Mouse (Mus musculus) bone marrow, adult 2 months (tissue): ENCODE data around the gene Abhd5. TPM values are rescaled to one million over a fixed set of nuclear protein-coding genes. Genes with fewer than 3 reads are reported as not detected.
A peak's percentile ranks its signal among the peaks of the same experiment; 100 is the strongest.

Source experiments
- H3K27ac ChIP-seq: fragments of 200-500 bp; 2 replicates; pipeline ENCODE4 v1.5.1; 2012; ENCODE audit warnings: low read depth, mild to moderate bottlenecking, control low read depth, inconsistent platforms, low read length; ENCODE audit not compliant: control insufficient read depth, poor library complexity, insufficient read depth
- H3K4me1 ChIP-seq: fragments of 200-500 bp; 2 replicates; pipeline ENCODE4 v1.6.1; 2011; ENCODE audit warnings: low read length; ENCODE audit not compliant: control insufficient read depth, insufficient read depth
- H3K4me3 ChIP-seq: fragments of 200-500 bp; replicated peaks from 2 replicates; pipeline ENCODE3; 2011; ENCODE audit warnings: mild to moderate bottlenecking, low read depth, low read length, control low read depth; ENCODE audit not compliant: control insufficient read depth
- CTCF ChIP-seq: fragments of 200-500 bp; IDR thresholded peaks from 2 replicates; pipeline ENCODE4 v1.5.1; 2011; ENCODE audit warnings: low read length, control low read depth; ENCODE audit not compliant: control insufficient read depth, insufficient read depth
- POLR2A ChIP-seq: fragments of 200-500 bp; IDR thresholded peaks from 2 replicates; pipeline ENCODE4 v1.6.1; 2011; ENCODE audit warnings: low read depth, mild to moderate bottlenecking, control low read depth, low read length, borderline replicate concordance; ENCODE audit not compliant: control insufficient read depth
- WGBS: fragments of 180-500 bp; shearing (Covaris S2); methylation state at CpG from one replicate; pipeline ENCODE4 v1.1.7; 2018; 5-methylcytosine and 5-hydroxymethylcytosine counted together
- polyA plus RNA-seq: library from polyadenylated mRNA; stranded (reverse); fragments of >200 nt; gene quantifications from 2 replicates; pipeline ENCODE4 v1.2.4, GENCODE M21; 2011; ENCODE audit warnings: low replicate concordance; ENCODE audit not compliant: missing spikeins, insufficient read depth, insufficient read length

Gene Abhd5
- polyA plus RNA-seq, 1 experiment: 24.3 TPM

DNA sequence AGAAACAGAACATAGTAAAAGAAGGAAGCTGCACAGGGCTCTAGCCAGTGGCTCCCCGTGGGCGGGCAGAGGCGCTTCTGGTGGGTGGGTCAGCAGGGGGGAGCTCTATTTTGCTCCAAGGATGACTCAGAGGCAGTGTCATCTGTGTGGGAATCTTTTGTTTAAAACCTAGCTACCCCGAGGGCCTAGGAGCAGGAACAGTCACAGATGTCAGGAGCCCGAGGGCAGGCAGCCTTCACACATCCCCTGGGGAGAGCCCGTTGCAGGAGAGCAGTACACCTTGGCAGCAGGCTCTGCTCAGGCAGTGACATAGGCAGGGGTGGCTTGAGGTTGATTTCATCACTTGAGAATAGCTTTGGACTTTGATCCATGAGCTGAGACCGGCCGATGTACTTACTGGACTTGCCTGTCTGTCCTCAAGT, 13.9 kb upstream of the Abhd5 start:
- 24% methylated on average over 8 of the region's 8 CpGs for WGBS
- TF ChIP-seq CTCF (no peak), POLR2A (no peak)
- Histone ChIP-seq H3K27ac (no peak overlapping the region), H3K4me1 (peaks cover 1% of the 10 kb centered on the region; the same call in 1 of the 2 replicates), H3K4me3 (no peak overlapping the region)

DNA sequence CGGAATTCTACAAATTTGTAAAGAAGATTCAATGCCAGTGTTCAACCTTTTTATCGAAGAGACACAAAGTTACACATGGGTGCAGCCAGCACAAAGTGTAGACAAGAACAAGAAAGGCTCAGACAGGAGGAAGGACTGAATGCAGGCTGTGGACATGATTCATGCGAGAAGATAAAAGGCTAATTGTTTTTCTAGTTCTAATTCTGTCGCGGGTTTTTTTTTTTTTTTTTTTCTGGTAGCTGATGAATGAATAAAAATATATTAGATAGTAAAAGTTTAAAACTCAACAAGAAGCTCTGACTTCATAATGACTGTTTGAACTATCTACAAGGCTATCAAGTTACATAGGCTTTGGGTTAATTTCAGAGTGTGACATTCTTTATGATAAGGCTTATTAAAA, 11.4 kb upstream of the Abhd5 start:
- Histone ChIP-seq H3K27ac (no peak overlapping the region), H3K4me3 (no peak overlapping the region), H3K4me1 (peaks cover 3% of the 10 kb centered on the region; the same call in 1 of the 2 replicates)
- TF ChIP-seq POLR2A (no peak), CTCF (no peak)
- WGBS: 74% methylated on average over 5 of the region's 5 CpGs

DNA sequence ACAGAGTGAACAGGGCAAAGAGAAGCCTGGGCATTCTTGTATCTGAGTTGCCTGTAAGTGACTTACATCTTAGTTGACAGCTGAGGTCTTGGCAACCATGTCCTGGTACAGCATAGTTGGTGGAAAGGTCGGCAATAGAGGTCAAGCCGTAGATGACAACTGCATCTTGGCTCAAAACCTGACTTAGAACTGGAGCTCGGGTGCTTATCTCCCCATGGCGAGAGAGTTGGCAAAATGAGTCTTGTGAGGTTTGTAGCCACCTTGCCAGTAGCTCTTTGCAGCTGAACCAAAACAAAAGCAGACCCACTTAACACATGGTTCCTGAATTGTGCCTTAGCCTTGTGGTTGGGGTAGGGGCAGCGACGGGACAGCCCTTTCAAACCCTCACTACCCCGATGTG, 8.0 kb upstream of the Abhd5 start:
- 74% methylated on average over 7 of the region's 7 CpGs for whole genome bisulfite sequencing
- no peak for TF ChIP-seq CTCF
- TF ChIP-seq POLR2A: no peak

DNA sequence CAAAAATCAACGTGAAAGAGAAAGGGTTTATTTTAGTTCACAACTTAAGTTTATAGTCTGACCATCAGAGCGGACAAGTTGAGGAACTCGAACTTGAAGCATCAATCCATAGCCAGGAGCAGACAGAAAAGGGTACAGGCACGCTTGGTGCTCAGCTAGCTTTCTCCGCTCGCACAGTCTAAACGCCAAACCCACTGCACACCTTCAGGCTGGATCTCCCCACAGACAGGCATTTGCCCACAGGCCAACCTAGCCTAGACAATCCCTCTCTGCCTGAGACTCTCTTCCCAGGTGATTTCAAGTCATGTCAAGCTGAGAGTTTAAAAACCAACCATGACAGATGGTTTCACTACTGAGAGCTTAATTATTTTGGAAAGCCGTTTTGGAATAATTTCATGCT, 6.8 kb upstream of the Abhd5 start:
- TF ChIP-seq POLR2A (no peak), CTCF (no peak)
- Histone ChIP-seq H3K4me1 (peaks cover 2% of the 10 kb centered on the region; the same call in 1 of the 2 replicates), H3K27ac (no peak overlapping the region), H3K4me3 (no peak overlapping the region)
- 86% methylated on average over 8 of the region's 8 CpGs for WGBS

More for the DNA sequence above, 8.0 kb upstream of the Abhd5 start:
- Histone ChIP-seq H3K4me3 (no peak overlapping the region), H3K4me1 (peaks cover 1% of the 10 kb centered on the region; the same call in 1 of the 2 replicates), H3K27ac (no peak overlapping the region)

DNA sequence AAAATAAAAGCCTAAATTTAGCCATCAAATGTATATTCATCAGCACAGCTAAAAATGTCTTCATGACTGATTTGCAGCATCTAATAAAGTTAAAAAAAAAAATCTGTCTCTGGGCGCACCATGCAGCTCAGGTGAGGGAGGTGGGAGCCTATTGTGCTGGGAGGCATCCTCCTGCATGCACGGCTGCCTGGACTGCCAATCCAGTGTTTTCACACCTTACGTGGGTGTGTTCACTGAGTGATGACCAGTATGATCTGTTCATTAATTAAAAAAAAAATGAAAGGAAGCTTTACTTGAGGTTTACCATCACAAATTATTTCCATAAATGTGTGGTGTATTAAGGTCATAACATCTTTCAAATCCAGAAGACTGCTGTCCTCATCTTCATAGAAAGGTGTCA, 6.1 kb upstream of the Abhd5 start:
- H3K27ac ChIP-seq: no peak overlapping the region
- H3K4me1 ChIP-seq: peaks cover 3% of the 10 kb centered on the region; the same call in 1 of the 2 replicates
- 84% methylated on average over 3 of the region's 3 CpGs for WGBS
- no peak overlapping the region for H3K4me3 ChIP-seq
- TF ChIP-seq POLR2A: no peak
- no peak for TF ChIP-seq CTCF

DNA sequence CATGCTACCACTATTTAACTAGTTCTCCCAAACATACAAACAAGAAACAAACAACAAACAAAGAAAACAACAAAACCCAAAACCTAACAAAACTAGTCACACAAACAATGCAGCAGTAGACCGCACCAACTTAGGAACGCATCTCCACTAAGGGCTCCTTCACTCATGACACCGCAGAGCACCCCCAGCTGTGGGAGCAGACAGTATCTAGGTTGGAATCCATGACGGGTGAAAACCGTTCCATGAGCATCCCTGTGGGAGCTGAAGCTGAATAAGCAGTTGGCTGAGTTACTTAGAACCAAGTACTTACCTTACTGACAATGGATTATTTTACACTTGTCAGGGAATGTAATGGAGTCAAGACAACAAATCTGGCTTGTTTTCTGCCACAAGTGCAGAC, 5.3 kb upstream of the Abhd5 start:
- Histone ChIP-seq H3K4me1 (peaks cover 3% of the 10 kb centered on the region; the same call in 1 of the 2 replicates), H3K4me3 (no peak overlapping the region), H3K27ac (no peak overlapping the region)
- 92% methylated on average over 5 of the region's 5 CpGs for WGBS
- TF ChIP-seq POLR2A (no peak), CTCF (no peak)

DNA sequence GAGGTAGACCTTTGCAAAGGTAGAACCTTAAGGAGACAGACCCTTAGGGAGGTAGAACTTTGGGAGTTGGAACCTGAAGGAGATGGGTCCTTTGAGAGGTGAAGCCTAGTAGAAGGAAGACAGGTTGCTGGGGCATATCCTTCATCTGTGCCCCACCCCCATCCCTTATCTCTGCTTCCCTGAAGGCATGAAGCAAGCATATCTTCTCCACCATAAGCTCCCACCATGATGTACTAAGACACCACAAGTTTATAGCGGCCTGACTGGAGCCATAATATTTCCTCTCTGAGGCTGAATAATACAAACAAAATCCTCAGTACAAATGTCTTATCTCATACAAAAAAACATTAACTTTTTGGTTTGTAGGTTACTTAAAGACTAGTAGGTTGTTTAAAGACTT, 3.5 kb upstream of the Abhd5 start:
- TF ChIP-seq POLR2A (no peak), CTCF (no peak)
- H3K4me3 ChIP-seq: no peak overlapping the region
- 43% methylated on average over 1 of the region's 1 CpGs for WGBS
- H3K4me1 ChIP-seq: peaks cover 3% of the 10 kb centered on the region; the same call in 1 of the 2 replicates
- H3K27ac ChIP-seq: no peak overlapping the region

DNA sequence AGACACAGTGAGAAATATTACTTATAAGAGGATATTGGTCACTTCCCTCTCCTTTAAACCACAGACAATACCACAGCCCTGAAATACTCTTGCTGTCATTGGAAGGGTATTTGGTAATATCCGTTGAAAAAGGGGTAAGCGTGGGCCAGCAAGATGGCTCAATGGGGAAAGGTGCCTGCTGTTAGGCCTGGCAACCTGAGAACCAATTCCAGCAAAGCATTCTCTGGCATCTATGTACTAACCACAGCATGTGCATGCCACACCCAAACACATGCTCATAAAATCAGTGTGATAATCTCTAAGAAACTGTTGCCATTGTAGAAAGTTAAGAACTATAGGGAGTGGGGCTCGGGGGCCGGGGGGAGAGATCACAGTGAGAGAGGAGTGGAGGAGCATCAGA, 2.1 kb upstream of the Abhd5 start:
- H3K27ac ChIP-seq: peak overlapping the region; percentile 54
- 32% methylated on average over 4 of the region's 4 CpGs for WGBS
- TF ChIP-seq CTCF: no peak
- TF ChIP-seq POLR2A: no peak
- peaks cover 4% of the 10 kb centered on the region for H3K4me1 ChIP-seq
- no peak overlapping the region for H3K4me3 ChIP-seq
